Mouse (Mus musculus) adrenal gland, adult 8-10 months (tissue): ENCODE data around the gene Ap3m1. TPM values are rescaled to one million over a fixed set of nuclear protein-coding genes. Genes with fewer than 3 reads are reported as not detected.
"Not testable (repeated sequence)": the region's sequence is repeated elsewhere in the genome, so short reads cannot be mapped to it uniquely, and the experiment has no call there.

Experiments
- DNase-seq: peaks from one replicate; pipeline ENCODE4 v3.0.0; 2022
- total RNA-seq, 4 experiments: library from RNA; stranded (reverse); gene quantifications; 2 replicates each; pipeline ENCODE4 v1.2.4; 2022

Ap3m1 gene
- 100 to 1,000 TPM in 3 of 4 experiments, 10 to 100 TPM in 1; 97.7 to 120 (median 110) TPM for total RNA-seq

GRCm38 (mm10) chr14:21052112-21052780 is at the start of gene Ap3m1, which contains the start of gene Adk:
Gene Ap3m1 (minus strand): TSS chr14:21052508.
Gene Adk (plus strand): TSS chr14:21052574.
- peak; percentile 91 for DNase-seq

GRCm38 (mm10) chr14:21101562-21101961 is 49.3 kb upstream of the Ap3m1 start:
- DNase-seq, result no peak

GRCm38 (mm10) chr14:21100876-21101275 is 48.6 kb upstream of the Ap3m1 start:
- no peak for DNase-seq

- DNase-seq, result no peak
Measured at GRCm38 (mm10) chr14:21099371-21099770, 47.1 kb upstream of the Ap3m1 start.

DNA sequence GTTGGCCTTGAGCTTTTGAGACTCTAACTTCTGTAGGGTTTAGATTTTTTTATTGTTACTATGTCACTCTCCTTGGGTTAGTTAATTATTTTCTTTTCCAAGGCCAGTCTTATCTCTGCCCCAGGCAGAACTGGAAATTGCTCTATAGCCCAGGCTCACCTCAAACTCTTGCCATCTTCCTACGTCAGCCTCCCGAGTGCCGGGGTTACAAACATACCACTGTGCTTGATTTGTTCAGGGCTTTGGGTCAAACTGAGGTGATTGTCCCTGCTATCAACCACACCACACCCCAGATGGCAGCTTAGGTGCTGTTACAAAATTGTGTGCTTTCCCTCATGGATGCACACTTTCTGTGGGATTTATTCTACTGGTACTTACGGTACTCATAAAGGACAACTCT is 44.4 kb upstream of the Ap3m1 start:
- peak; percentile 44 for DNase-seq

GRCm38 (mm10) chr14:21096279-21096678 is 44.0 kb upstream of the Ap3m1 start:
- no peak for DNase-seq

DNA sequence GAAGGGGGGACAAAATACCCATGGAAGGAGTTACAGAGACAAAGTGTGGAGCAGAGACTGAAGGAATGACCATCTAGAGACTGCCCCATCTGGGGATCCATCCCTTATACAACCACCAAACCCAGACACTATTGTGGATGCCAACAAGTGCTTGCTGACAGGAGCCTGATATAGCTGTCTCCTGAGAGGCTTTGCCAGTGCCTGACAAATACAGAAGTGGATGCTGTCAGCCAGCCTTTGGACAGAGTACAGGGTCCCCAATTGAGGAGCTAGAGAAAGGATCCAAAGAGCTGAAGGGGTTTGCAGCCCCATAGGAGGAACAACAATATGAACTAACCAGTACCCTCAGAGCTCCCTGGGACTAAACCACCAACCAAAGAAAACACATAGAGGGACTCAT is 41.9 kb upstream of the Ap3m1 start:
- not testable (repeated sequence) for DNase-seq

DNA sequence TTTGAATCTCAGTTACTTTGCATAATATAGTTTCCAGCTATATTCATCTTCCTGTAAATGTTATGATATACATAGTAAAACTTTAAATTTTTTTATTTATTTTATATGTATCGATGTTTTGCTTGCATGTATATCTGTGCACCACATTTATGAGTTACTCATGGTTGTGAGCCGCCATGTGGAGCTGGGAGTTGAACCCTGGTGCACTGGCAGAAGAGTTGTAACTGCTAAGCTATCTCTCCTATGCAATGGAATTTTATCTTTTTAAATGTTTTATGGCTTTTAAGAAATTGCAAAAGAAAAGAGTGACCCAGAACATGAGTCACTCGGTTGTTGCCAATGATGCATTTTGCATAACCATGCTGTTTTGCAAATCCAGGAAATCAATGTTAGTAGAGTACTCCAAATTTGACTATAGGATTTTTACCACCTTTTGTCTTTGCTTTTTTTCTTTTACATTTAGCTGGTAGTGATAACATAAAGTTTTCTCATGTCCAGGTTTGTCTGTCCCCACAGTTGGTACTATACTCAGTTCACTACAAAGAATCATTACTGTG is 38.7 kb upstream of the Ap3m1 start:
- no peak for DNase-seq

- no peak for DNase-seq
Measured at GRCm38 (mm10) chr14:21090400-21090799, 38.1 kb upstream of the Ap3m1 start.

DNA sequence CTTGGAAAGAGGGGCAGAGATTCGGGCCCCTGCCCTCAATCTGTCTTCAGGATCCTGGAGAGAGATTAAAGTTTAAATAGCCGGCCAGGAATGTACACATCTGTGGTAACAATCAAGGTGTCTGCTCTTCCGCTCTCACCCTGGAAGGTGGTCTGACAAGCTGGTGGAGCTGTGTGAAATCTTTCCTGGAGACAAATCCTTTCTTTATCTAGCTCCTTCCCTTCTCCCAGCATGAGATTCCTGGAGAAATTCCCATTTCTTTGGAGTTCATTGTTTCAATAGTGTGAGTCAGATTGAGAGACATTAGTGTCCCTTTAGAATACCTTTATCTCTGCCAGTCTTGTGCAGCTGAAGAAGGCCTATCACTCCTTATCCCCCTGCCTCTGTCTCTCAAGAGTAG is 36.4 kb upstream of the Ap3m1 start:
- DNase-seq, result no peak

DNA sequence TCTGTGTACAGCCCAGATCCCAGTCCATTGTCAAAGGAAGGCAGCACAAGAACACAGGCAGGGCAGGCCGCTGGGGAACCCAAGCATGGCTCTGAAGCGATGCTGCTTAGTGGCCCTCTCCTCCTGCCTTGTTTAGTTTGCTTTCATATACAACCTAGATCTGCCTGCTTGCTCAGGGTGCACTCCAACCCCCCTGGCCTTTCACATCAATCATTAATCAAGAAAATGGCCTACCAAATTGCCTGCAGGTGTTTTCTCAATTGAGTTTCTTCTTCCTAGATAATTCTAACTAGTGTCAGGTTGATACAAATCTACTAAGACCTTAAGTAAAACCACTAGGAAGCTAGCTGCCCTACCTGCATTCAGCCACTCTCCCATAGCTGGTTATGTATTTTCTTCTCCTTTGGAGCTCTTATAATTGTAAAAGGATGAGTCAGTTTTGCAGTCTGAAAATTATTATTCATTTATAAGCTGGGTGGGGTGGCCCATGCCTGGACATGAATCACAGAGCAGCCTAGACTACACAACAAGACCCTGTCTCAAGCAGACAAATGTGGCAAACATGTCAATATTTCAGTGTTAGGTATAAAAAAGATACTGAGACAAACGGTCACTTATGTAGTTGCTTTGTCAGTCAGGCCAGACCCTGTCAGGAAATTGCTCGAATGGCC is 35.2 kb upstream of the Ap3m1 start:
- DNase-seq, result no peak

DNA sequence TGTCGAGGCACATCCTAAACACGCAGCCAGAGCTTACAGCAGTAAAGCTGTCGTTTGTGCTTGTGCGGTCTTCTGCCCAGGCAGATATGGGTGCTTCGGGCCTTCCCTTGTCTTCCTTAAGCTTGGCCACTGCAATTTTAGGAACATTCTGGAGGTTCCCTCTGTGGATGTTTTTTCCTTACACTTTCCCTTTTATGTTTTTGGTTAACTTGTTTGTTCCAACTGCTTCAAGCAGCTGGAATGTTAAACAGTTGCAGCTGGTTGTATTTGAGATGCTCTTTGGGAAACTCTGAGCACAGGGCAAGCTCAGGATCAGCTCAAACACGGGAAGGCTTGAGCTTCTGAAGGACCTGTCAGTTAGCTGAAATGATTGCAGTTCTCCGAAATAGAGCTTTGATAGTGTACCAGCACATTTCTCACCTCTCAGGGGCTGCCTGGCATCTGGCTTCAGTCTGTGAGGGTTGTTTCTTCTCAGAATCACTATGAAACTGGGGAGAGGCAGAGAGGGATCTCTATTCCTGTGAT is 34.6 kb upstream of the Ap3m1 start:
- no peak for DNase-seq

- no peak for DNase-seq
Measured at GRCm38 (mm10) chr14:21086106-21086505, 33.8 kb upstream of the Ap3m1 start.

DNA sequence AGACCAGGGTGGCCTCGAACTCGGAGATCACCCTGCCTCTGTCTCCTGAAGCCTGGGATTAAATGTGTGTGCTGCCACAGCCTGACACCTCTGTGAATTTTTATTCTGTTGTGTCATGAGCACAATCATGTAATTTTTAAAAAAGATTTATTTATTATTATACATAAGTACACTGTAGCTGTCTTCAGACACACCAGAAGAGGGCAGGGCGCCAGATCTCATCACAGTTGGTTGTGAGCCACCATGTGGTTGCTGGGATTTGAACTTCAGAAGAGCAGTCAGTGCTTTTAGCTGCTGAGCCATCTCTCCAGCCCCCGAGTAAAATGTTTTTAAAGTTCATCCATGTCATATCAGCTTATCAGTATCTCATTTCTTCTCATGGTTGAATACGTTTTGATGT is 33.4 kb upstream of the Ap3m1 start:
- DNase-seq, result no peak

DNA sequence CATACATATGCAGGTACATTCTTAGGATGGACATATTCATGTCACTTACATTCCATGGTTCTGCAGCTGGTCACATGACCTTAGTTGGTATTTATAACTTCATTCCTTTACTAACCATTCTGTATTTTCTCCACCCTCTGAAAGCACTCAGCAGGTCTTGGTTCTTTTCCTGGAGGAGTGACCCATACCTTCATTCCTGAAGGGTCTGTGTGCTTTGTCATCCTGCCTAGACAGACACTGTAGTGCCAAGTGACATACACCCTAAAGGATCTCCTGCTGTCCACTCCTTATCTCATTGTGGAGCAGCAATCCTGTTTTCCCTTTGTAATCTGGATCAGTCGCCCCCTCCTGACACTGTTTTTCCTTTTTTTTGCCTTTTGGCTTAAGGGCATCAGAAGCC is 30.5 kb upstream of the Ap3m1 start:
- DNase-seq, result no peak

- no peak for DNase-seq
Measured at GRCm38 (mm10) chr14:21078511-21078910, 26.2 kb upstream of the Ap3m1 start.

DNA sequence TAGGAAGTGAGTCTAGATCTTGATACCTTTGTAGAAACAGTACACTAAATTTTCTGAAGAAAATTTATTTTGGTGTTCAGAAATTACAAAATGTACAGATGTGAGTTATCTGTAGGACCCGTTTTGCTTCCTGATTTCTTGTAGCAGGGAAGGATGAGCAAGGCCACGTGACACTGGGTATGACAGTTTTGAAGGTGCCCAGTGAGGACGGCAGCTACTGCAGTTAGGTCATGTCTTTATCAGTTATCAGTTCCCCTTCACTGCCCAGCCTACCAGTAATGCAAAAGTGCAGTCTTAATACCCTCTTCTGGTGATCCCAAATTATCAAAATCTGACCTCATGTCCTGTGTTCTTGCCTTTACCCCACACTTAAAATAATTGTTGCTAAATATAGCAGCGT is 25.6 kb upstream of the Ap3m1 start:
- DNase-seq, result no peak

- DNase-seq, result no peak
Measured at GRCm38 (mm10) chr14:21076501-21077194, 24.3 kb upstream of the Ap3m1 start.

- DNase-seq, result peak; percentile 92
Measured at GRCm38 (mm10) chr14:21075751-21076500, 23.6 kb upstream of the Ap3m1 start.

- no peak for DNase-seq
Measured at GRCm38 (mm10) chr14:21074398-21075320, 22.4 kb upstream of the Ap3m1 start.

DNA sequence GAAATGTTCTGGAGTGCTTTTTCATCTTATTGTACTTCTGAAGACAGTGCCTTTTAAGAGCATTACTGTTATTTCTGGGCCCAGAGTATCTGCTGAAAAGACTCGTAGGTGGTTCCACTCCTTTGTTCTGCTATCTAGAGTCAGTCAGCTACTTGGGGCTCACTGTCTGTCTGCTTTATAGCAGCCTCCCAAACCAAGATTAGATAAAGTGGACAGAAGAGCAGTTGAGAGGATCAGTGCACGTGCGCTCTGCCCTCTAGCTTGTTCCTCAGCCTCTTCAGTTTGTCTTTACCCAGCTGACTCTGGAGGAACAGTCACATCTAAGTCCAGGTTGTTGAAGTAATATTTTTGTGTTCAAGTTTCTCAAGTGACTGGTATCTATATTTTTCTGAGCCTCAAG is 21.7 kb upstream of the Ap3m1 start:
- DNase-seq, result no peak
